Mouse (Mus musculus) stomach, postnatal 0 days (tissue): Measurements from ENCODE around the gene Msmp.

Experiments
- CTCF ChIP-seq: IDR thresholded peaks from 2 replicates; pipeline ENCODE4 v1.5.1; 2016; ENCODE audit warnings: antibody characterized with exemption, low read depth, mild to moderate bottlenecking, moderate library complexity
- EP300 ChIP-seq: optimal IDR thresholded peaks from 2 replicates; pipeline ENCODE3; 2016; ENCODE audit warnings: antibody characterized with exemption

DNA sequence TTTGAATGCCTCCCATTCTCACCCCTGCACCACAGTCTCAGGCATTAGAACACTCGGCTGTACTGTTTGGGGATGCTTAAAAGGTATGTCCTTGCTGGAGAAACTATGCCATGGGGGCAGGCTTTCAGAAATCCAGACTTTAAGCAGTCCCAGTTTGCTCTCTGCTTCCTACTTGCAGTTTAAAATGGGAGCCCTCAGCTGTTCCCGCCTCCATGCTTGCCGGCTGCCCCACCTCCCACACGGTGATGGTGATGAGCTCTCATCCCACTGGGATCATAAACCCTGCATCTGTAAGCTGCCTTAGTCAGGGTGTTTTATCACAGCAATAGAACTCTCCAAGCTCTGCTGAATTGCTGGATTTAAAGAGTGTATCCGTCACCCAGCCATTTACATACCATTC lies 31.9 kb downstream of the Msmp start:
- no peak for TF ChIP-seq EP300
- TF ChIP-seq CTCF, result no peak
